Mouse (Mus musculus): ENCODE data around the gene Plcxd3. TPM values are rescaled to one million over a fixed set of nuclear protein-coding genes. Genes with fewer than 3 reads are reported as not detected.
A peak's percentile ranks its signal among the peaks of the same experiment; 100 is the strongest.
"Not testable (repeated sequence)": the region's sequence is repeated elsewhere in the genome, so short reads cannot be mapped to it uniquely, and the experiment has no call there.

Gene Plcxd3
- total RNA-seq, 2 experiments from 2014 or later: 37.4 to 37.7 TPM

GRCm38 (mm10) chr15:4524598-4524997 is 149.3 kb downstream of the Plcxd3 start:
- DNase-seq (ENCODE audit: low spot score in 2 of 2): peak in 1 of 2 experiments; percentile 64
- intact Hi-C loops (cut with DNase I): loop anchor here (10.0 kb wide), 1 partner anchor 460 kb away; no protein-coding TSS in a partner anchor

GRCm38 (mm10) chr15:4533700-4534099 is 158.4 kb downstream of the Plcxd3 start:
- intact Hi-C loops (cut with DNase I): no loop called here
- peak in 1 of 2 experiments; percentile 45 for DNase-seq (ENCODE audit: low spot score in 2 of 2)

GRCm38 (mm10) chr15:4559121-4559520 is 183.8 kb downstream of the Plcxd3 start:
- intact Hi-C loops (cut with DNase I): no loop called here
- no peak for DNase-seq (ENCODE audit: low spot score in 2 of 2)

GRCm38 (mm10) chr15:4561431-4561970 is 186.2 kb downstream of the Plcxd3 start:
- DNase-seq (ENCODE audit: low spot score in 2 of 2): peak; percentile 6 to 7
- intact Hi-C loops (cut with DNase I): no loop called here

- DNase-seq (ENCODE audit: low spot score in 2 of 2); intact Hi-C loops (cut with DNase I): not testable (repeated sequence)
These were observed 220.2 kb downstream of the Plcxd3 start for GRCm38 (mm10) chr15:4595521-4595920.

GRCm38 (mm10) chr15:4598661-4599060 is 223.4 kb downstream of the Plcxd3 start:
- intact Hi-C loops (cut with DNase I); DNase-seq (ENCODE audit: low spot score in 2 of 2): not testable (repeated sequence)

GRCm38 (mm10) chr15:4599331-4599730 is 224.0 kb downstream of the Plcxd3 start:
- DNase-seq (ENCODE audit: low spot score in 2 of 2); intact Hi-C loops (cut with DNase I): not testable (repeated sequence)

GRCm38 (mm10) chr15:4605630-4606029 is 230.3 kb downstream of the Plcxd3 start:
- no peak for DNase-seq (ENCODE audit: low spot score in 2 of 2)
- intact Hi-C loops (cut with DNase I): no loop called here

All from left cerebral cortex, postnatal 25 days (tissue).